Comparison of ENCODE assay signal across 15 mouse cellular contexts in the genomic region with DNA sequence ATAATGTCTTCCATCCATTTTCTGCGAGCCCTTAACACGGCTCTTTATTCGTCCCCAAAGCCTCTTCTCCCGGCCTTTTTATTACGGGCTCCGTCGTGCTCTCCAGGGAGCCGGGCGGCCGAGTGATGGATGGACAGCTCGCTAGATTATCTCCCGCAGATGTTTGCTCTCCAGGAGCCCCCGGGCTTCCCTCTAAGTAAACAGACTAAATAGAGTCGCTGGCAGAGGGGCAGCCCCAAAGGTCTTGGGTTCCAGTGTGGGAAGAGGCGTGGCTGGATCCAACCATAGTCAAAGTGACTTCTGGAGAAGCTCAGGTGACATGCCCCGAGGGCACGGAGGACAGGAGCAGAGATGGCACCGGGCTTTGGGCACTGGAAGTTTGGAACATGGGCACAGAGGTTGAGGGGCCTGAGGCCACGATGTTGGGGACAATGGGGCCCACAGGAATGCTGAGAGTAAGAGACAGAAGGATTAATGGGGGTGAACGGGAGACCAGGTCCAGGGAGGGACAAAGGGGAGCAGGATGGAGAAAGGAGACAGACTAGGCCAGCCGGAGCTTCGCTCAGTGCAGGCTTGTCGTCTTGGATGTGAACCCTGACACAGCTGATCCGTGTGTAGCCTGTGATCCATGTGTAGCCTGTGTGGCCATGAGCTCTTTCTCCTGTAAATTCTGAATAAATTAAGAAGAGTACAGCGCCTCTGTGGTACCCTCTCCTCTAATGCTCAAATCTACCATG.
DNase-seq lines count a peak whose midpoint lies in the region; ATAC-seq lines count a peak whose summit lies in the region.
"Had no signal": no experiment of that assay in that cellular context is flagged by ENCODE, and none has a peak within 500 bp of the region (broad histone marks: within the 10 kb centered on the region; RNA-seq: fewer than 3 reads in every experiment).

No protein-coding gene starts in this region.

- H3K9me3 ChIP-seq in midbrain, embryonic 11.5 days (ENCODE audit: control insufficient read depth, low read length): no peaks in the 10 kb centered on the region
- no peaks in the 10 kb centered on the region for H3K9me3 ChIP-seq in midbrain, embryonic 15.5 days
- no peaks in the 10 kb centered on the region for H3K9me3 ChIP-seq in forebrain, embryonic 14.5 days (replicated peaks; ENCODE audit: control insufficient read depth, low read length)
- H3K9me3 ChIP-seq: liver, embryonic 13.5 days had no signal

- H3K4me1 ChIP-seq in midbrain, embryonic 11.5 days (ENCODE audit: control insufficient read depth, insufficient read depth, low read length): peaks cover 44% of the 10 kb centered on the region
- peaks cover 31% of the 10 kb centered on the region for H3K4me1 ChIP-seq in midbrain, embryonic 15.5 days
- H3K4me1 ChIP-seq in forebrain, embryonic 14.5 days (ENCODE audit: control insufficient read depth, insufficient read depth, low read length): peaks cover 31% of the 10 kb centered on the region

- peak; percentile 93 for DNase-seq in midbrain, embryonic 11.5 days (ENCODE audit: low spot score, missing footprints)
- no peak for DNase-seq in forebrain, embryonic 14.5 days (ENCODE audit: low spot score)
- peak; percentile 71 for DNase-seq in mesoderm, embryonic 11.5 days (ENCODE audit: low read depth, low spot score)
- DNase-seq in ovary, adult 18-20 months (ENCODE audit: low spot score): no peak
- no peak for DNase-seq in layer of hippocampus, adult 9-10 months (ENCODE audit: low spot score)
- no peak for DNase-seq in kidney, adult 8-10 months
- DNase-seq: cerebellum, adult 11-12 months; heart, adult 18-20 months; heart, postnatal 14 days; kidney, adult 18-20 months; liver, embryonic 13.5 days; right cerebral cortex, postnatal 4 days had no signal

- H3K9ac ChIP-seq in midbrain, embryonic 11.5 days (ENCODE audit: low read length): no peak overlapping the region
- H3K9ac ChIP-seq in midbrain, embryonic 15.5 days: no peak overlapping the region
- H3K9ac ChIP-seq in forebrain, embryonic 14.5 days (ENCODE audit: low read length): no peak overlapping the region
- H3K9ac ChIP-seq: liver, embryonic 13.5 days had no signal

- H3K27me3 ChIP-seq in midbrain, embryonic 11.5 days (ENCODE audit: control insufficient read depth, insufficient read depth, low read length): peaks cover 80% of the 10 kb centered on the region
- peaks cover 67% of the 10 kb centered on the region for H3K27me3 ChIP-seq in midbrain, embryonic 15.5 days (replicated peaks)
- H3K27me3 ChIP-seq in forebrain, embryonic 14.5 days (replicated peaks; ENCODE audit: control insufficient read depth, insufficient read depth, low read length): 0 out of 2 replicates have a peak, but pooled peaks cover 6% of the 10 kb centered on the region

- no peak overlapping the region for H3K27ac ChIP-seq in midbrain, embryonic 11.5 days (ENCODE audit: low read depth, low read length)
- no peak overlapping the region for H3K27ac ChIP-seq in midbrain, embryonic 15.5 days
- H3K27ac ChIP-seq in forebrain, embryonic 14.5 days (ENCODE audit: low read depth, low read length): no peak overlapping the region
- H3K27ac ChIP-seq: liver, embryonic 13.5 days had no signal

- no peak overlapping the region for H3K4me3 ChIP-seq in midbrain, embryonic 11.5 days (ENCODE audit: low read depth, low read length)
- H3K4me3 ChIP-seq in midbrain, embryonic 15.5 days: no peak overlapping the region
- no peak overlapping the region for H3K4me3 ChIP-seq in forebrain, embryonic 14.5 days (ENCODE audit: low read depth, low read length)
- H3K4me3 ChIP-seq: erythroblast, embryonic 14.5 days; liver, embryonic 13.5 days had no signal

- peak; percentile 28 for ATAC-seq in midbrain, embryonic 11.5 days (ENCODE audit: low FRiP score)
- ATAC-seq in midbrain, embryonic 15.5 days (replicated peaks): no peak; the same call in 1 of the 2 replicates
- no peak for ATAC-seq in forebrain, embryonic 14.5 days
- ATAC-seq: activated CD4-positive, CD25-positive, alpha-beta regulatory T cell, adult 4 months had no signal

- no peaks in the 10 kb centered on the region for H3K36me3 ChIP-seq in midbrain, embryonic 11.5 days (ENCODE audit: control insufficient read depth, insufficient read depth, low read length)
- H3K36me3 ChIP-seq in midbrain, embryonic 15.5 days (replicated peaks): no peaks in the 10 kb centered on the region
- 0 out of 2 replicates have a peak, but pooled peaks cover 5% of the 10 kb centered on the region for H3K36me3 ChIP-seq in forebrain, embryonic 14.5 days (ENCODE audit: control insufficient read depth, insufficient read depth, low read length)
- H3K36me3 ChIP-seq: liver, embryonic 13.5 days had no signal

- WGBS in midbrain, embryonic 11.5 days: 11% methylated on average over 25 of the region's 25 CpGs
- WGBS in midbrain, embryonic 15.5 days: 11% methylated on average over 25 of the region's 25 CpGs
- WGBS in forebrain, embryonic 14.5 days: 13% methylated on average over 25 of the region's 25 CpGs

- H3K4me2 ChIP-seq in midbrain, embryonic 11.5 days: peak overlapping the region; percentile 8; the same call in 1 of the 2 replicates
- no peak overlapping the region for H3K4me2 ChIP-seq in midbrain, embryonic 15.5 days
- peak overlapping the region; percentile 20; the same call in 1 of the 2 replicates for H3K4me2 ChIP-seq in forebrain, embryonic 14.5 days (ENCODE audit: low read length)
- H3K4me2 ChIP-seq: liver, embryonic 13.5 days had no signal

Comparison
In these comparisons a context has a peak if more than half of its experiments do, and no peak if none do; other contexts are left out.
1. DNase-seq: peak in midbrain, embryonic 11.5 days (single experiment) and mesoderm, embryonic 11.5 days (single experiment); none in forebrain, embryonic 14.5 days (single experiment), ovary, adult 18-20 months (single experiment), layer of hippocampus, adult 9-10 months (single experiment) and kidney, adult 8-10 months (0 of 2).